Mouse (Mus musculus) bone marrow, adult 2 months (tissue): Measurements from ENCODE around the gene Kcnh1.

Experiments
- CTCF ChIP-seq: fragments of 200-500 bp; IDR thresholded peaks from 2 replicates; pipeline ENCODE4 v1.5.1; 2011; ENCODE audit warnings: low read length, control low read depth; ENCODE audit not compliant: control insufficient read depth, insufficient read depth
- POLR2A ChIP-seq: fragments of 200-500 bp; IDR thresholded peaks from 2 replicates; pipeline ENCODE4 v1.6.1; 2011; ENCODE audit warnings: low read depth, mild to moderate bottlenecking, control low read depth, low read length, borderline replicate concordance; ENCODE audit not compliant: control insufficient read depth

DNA sequence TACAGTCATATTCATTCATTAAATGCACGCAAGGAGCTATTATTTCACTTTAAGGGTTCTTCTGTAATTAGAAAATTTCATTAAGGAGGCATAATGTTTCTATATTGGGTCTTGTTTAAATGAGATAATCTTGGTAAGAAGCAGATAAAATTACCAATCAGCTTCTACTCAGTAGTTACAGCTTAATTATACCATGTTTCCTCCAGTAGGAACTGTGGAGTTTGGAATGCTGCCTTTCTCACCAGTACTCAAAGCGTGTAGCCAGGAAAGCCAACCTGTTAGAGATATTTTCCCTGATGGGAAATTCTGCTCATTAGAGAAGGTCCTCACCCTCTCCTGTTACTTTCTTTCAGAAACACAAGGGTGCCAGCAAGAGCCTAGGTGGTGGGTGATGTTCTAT, 240.8 kb downstream of the Kcnh1 start:
- no peak for TF ChIP-seq CTCF
- no peak for TF ChIP-seq POLR2A
